Mouse (Mus musculus): ENCODE measurements around the gene Mpp5. TPM values are rescaled to one million over a fixed set of nuclear protein-coding genes. Genes with fewer than 3 reads are reported as not detected.

Gene Mpp5
- polyA plus RNA-seq, 1 experiment from 2014 or later = 16.1 TPM

DNA sequence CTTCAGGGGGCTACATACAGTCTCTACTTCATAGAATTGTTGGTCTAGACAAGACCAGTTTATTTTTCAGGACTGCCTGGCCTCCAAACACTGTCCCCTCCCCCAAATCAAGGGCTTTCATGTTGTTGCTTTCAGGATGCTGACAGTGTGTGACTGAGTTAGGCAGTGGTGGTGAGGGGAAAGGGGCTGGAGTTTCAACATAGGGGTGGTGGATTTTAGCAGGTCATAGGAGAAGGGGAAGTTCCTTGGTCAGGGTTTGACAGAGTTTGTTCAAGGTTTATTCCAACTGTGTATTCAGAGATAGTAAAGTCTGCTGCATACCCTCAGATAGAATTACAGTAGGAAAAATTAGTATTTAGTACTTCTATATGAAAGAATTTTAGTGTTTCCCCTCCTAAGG, 53.1 kb downstream of the Mpp5 start:
- no peak overlapping the region for H3K9ac ChIP-seq (ENCODE audit: low read length)
- H3K36me3 ChIP-seq (ENCODE audit: control insufficient read depth, insufficient read depth, low read length) = 0 out of 2 replicates have a peak, but pooled peaks cover 7% of the 10 kb centered on the region
- no peaks in the 10 kb centered on the region for H3K9me3 ChIP-seq (replicated peaks; ENCODE audit: control insufficient read depth, low read length)
- H3K4me1 ChIP-seq (ENCODE audit: control insufficient read depth, insufficient read depth, low read length) = no peaks in the 10 kb centered on the region
- no peak overlapping the region for H3K4me2 ChIP-seq (ENCODE audit: low read length)
- H3K27ac ChIP-seq (ENCODE audit: low read depth, low read length) = no peak overlapping the region
- no peaks in the 10 kb centered on the region for H3K27me3 ChIP-seq (replicated peaks; ENCODE audit: control insufficient read depth, insufficient read depth, low read length)
- no peak overlapping the region for H3K4me3 ChIP-seq (ENCODE audit: low read depth, low read length)
- no peak for DNase-seq (ENCODE audit: low spot score)
- no peak for ATAC-seq

GRCm38 (mm10) chr12:78814437-78814836, 65.7 kb downstream of the Mpp5 start:
- no peaks in the 10 kb centered on the region for H3K9me3 ChIP-seq (replicated peaks; ENCODE audit: control insufficient read depth, low read length)
- no peaks in the 10 kb centered on the region for H3K4me1 ChIP-seq (ENCODE audit: control insufficient read depth, insufficient read depth, low read length)
- H3K4me3 ChIP-seq (ENCODE audit: low read depth, low read length) = no peak overlapping the region
- ATAC-seq (no peak; the same call in 1 of the 2 replicates), DNase-seq (ENCODE audit: low spot score) (peak; percentile 53)
- H3K27me3 ChIP-seq (replicated peaks; ENCODE audit: control insufficient read depth, insufficient read depth, low read length) = no peaks in the 10 kb centered on the region
- no peak overlapping the region for H3K27ac ChIP-seq (ENCODE audit: low read depth, low read length)
- no peak overlapping the region for H3K9ac ChIP-seq (ENCODE audit: low read length)
- no peak overlapping the region for H3K4me2 ChIP-seq (ENCODE audit: low read length)
- 0 out of 2 replicates have a peak, but pooled peaks cover 3% of the 10 kb centered on the region for H3K36me3 ChIP-seq (ENCODE audit: control insufficient read depth, insufficient read depth, low read length)

DNA sequence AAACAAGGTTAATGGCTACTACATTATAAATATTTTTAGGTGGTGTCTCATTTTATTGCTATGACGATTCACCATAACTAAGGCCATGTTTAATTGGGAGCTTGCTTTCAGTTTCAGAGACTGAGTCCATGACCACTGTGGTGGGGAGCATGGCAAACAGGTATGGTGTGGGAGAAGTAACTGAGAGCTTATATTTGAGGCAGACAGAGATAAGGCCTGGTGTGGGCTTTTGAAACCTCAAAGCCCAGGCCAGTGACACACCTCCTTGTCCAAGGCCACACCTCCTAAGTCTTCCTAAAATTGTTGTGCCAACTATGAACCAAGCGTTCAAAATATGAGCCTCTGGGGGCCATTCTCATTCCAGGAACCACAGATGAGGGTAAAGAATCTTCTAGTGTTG, 85.8 kb downstream of the Mpp5 start:
- no peaks in the 10 kb centered on the region for H3K27me3 ChIP-seq (replicated peaks; ENCODE audit: control insufficient read depth, insufficient read depth, low read length)
- DNase-seq (ENCODE audit: low spot score) (no peak), ATAC-seq (no peak)
- H3K27ac ChIP-seq (ENCODE audit: low read depth, low read length) = no peak overlapping the region
- no peak overlapping the region for H3K9ac ChIP-seq (ENCODE audit: low read length)
- no peaks in the 10 kb centered on the region for H3K9me3 ChIP-seq (replicated peaks; ENCODE audit: control insufficient read depth, low read length)
- H3K4me1 ChIP-seq (ENCODE audit: control insufficient read depth, insufficient read depth, low read length) = no peaks in the 10 kb centered on the region
- H3K4me2 ChIP-seq (ENCODE audit: low read length) = no peak overlapping the region
- no peak overlapping the region for H3K4me3 ChIP-seq (ENCODE audit: low read depth, low read length)
- WGBS = 93% methylated on average over 2 of the region's 2 CpGs
- H3K36me3 ChIP-seq (ENCODE audit: control insufficient read depth, insufficient read depth, low read length) = peaks cover 42% of the 10 kb centered on the region

- Histone ChIP-seq H3K4me2 (ENCODE audit: low read length) (no peak overlapping the region), H3K4me1 (ENCODE audit: control insufficient read depth, insufficient read depth, low read length) (no peaks in the 10 kb centered on the region), H3K9me3 (replicated peaks; ENCODE audit: control insufficient read depth, low read length) (no peaks in the 10 kb centered on the region), H3K27ac (ENCODE audit: low read depth, low read length) (no peak overlapping the region), H3K27me3 (replicated peaks; ENCODE audit: control insufficient read depth, insufficient read depth, low read length) (no peaks in the 10 kb centered on the region), H3K4me3 (ENCODE audit: low read depth, low read length) (no peak overlapping the region), H3K9ac (ENCODE audit: low read length) (no peak overlapping the region), H3K36me3 (ENCODE audit: control insufficient read depth, insufficient read depth, low read length) (peaks cover 69% of the 10 kb centered on the region)
- ATAC-seq (no peak), DNase-seq (ENCODE audit: low spot score) (no peak)
- 81% methylated on average over 4 of the region's 4 CpGs for WGBS
These were observed 91.2 kb downstream of the Mpp5 start for GRCm38 (mm10) chr12:78839906-78840305.

DNA sequence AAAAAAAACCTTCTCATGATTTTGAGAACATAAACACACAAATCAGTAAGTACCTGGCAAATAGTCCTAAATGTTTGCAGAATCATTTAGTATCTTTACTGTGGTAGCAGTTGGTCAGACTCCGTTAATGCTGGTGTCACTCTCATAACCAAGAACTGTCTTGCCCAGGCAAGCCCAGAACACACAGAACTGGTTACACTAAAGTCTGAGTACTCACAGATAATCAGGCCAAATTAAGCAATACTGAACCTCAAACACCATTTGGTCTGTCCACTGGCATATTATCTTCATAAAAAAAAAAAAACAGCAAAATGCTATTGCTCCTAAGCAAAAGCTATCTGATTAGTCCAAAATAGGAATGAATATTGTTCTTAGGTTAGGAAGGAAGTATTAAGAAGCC, 93.7 kb downstream of the Mpp5 start:
- H3K9ac ChIP-seq (ENCODE audit: low read length) = no peak overlapping the region
- H3K27me3 ChIP-seq (replicated peaks; ENCODE audit: control insufficient read depth, insufficient read depth, low read length) = no peaks in the 10 kb centered on the region
- H3K4me3 ChIP-seq (ENCODE audit: low read depth, low read length) = no peak overlapping the region
- ATAC-seq = no peak
- H3K4me2 ChIP-seq (ENCODE audit: low read length) = no peak overlapping the region
- H3K36me3 ChIP-seq (ENCODE audit: control insufficient read depth, insufficient read depth, low read length) = peaks cover 66% of the 10 kb centered on the region
- WGBS = 98% methylated on average over 1 of the region's 1 CpGs
- DNase-seq (ENCODE audit: low spot score) = no peak
- H3K9me3 ChIP-seq (replicated peaks; ENCODE audit: control insufficient read depth, low read length) = no peaks in the 10 kb centered on the region
- no peak overlapping the region for H3K27ac ChIP-seq (ENCODE audit: low read depth, low read length)
- no peaks in the 10 kb centered on the region for H3K4me1 ChIP-seq (ENCODE audit: control insufficient read depth, insufficient read depth, low read length)

GRCm38 (mm10) chr12:78848246-78848645, 99.5 kb downstream of the Mpp5 start:
- no peaks in the 10 kb centered on the region for H3K9me3 ChIP-seq (replicated peaks; ENCODE audit: control insufficient read depth, low read length)
- H3K9ac ChIP-seq (ENCODE audit: low read length) = no peak overlapping the region
- no peak overlapping the region for H3K4me3 ChIP-seq (ENCODE audit: low read depth, low read length)
- ATAC-seq = no peak
- H3K27me3 ChIP-seq (replicated peaks; ENCODE audit: control insufficient read depth, insufficient read depth, low read length) = no peaks in the 10 kb centered on the region
- 97% methylated on average over 4 of the region's 4 CpGs for WGBS
- peaks cover 54% of the 10 kb centered on the region for H3K36me3 ChIP-seq (ENCODE audit: control insufficient read depth, insufficient read depth, low read length)
- H3K4me2 ChIP-seq (ENCODE audit: low read length) = no peak overlapping the region
- H3K4me1 ChIP-seq (ENCODE audit: control insufficient read depth, insufficient read depth, low read length) = no peaks in the 10 kb centered on the region
- H3K27ac ChIP-seq (ENCODE audit: low read depth, low read length) = no peak overlapping the region
- no peak for DNase-seq (ENCODE audit: low spot score)

GRCm38 (mm10) chr12:78860921-78861495, 112.3 kb downstream of the Mpp5 start:
- WGBS = under 1% methylated on average over 30 of the region's 30 CpGs
- ATAC-seq (peak; percentile 35), DNase-seq (ENCODE audit: low spot score) (no peak)
- Histone ChIP-seq H3K27me3 (replicated peaks; ENCODE audit: control insufficient read depth, insufficient read depth, low read length) (no peaks in the 10 kb centered on the region), H3K4me3 (ENCODE audit: low read depth, low read length) (peak overlapping the region; percentile 84), H3K27ac (ENCODE audit: low read depth, low read length) (0 out of 2 replicates have a peak overlapping the region, but pooled peaks have one; percentile 33), H3K4me1 (ENCODE audit: control insufficient read depth, insufficient read depth, low read length) (peaks cover 17% of the 10 kb centered on the region), H3K9me3 (replicated peaks; ENCODE audit: control insufficient read depth, low read length) (no peaks in the 10 kb centered on the region), H3K9ac (ENCODE audit: low read length) (peak overlapping the region; percentile 80), H3K36me3 (ENCODE audit: control insufficient read depth, insufficient read depth, low read length) (peaks cover 7% of the 10 kb centered on the region), H3K4me2 (ENCODE audit: low read length) (peak overlapping the region; percentile 81)

- H3K36me3 ChIP-seq (ENCODE audit: control insufficient read depth, insufficient read depth, low read length) = no peaks in the 10 kb centered on the region
- WGBS = under 1% methylated on average over 55 of the region's 55 CpGs
- no peaks in the 10 kb centered on the region for H3K9me3 ChIP-seq (replicated peaks; ENCODE audit: control insufficient read depth, low read length)
- H3K27ac ChIP-seq (ENCODE audit: low read depth, low read length) = peak within 1 kb of the TSS; percentile 86
- peak; percentile 100 for ATAC-seq
- peak; percentile 99 for DNase-seq (ENCODE audit: low spot score)
- peaks cover 17% of the 10 kb centered on the region for H3K4me1 ChIP-seq (ENCODE audit: control insufficient read depth, insufficient read depth, low read length)
- H3K9ac ChIP-seq (ENCODE audit: low read length) = peak within 1 kb of the TSS; percentile 87
- peak within 1 kb of the TSS; percentile 84 for H3K4me3 ChIP-seq (ENCODE audit: low read depth, low read length)
- no peaks in the 10 kb centered on the region for H3K27me3 ChIP-seq (replicated peaks; ENCODE audit: control insufficient read depth, insufficient read depth, low read length)
- H3K4me2 ChIP-seq (ENCODE audit: low read length) = peak within 1 kb of the TSS; percentile 81
These were observed 113.0 kb downstream of the Mpp5 start, which contains the start of the genes Atp6v1d and Eif2s1 for GRCm38 (mm10) chr12:78861496-78862253. TSS of gene Atp6v1d (minus strand) at chr12:78861638. TSS of gene Eif2s1 (plus strand) at chr12:78861819.

- H3K9me3 ChIP-seq (replicated peaks; ENCODE audit: control insufficient read depth, low read length) = no peaks in the 10 kb centered on the region
- no peaks in the 10 kb centered on the region for H3K27me3 ChIP-seq (replicated peaks; ENCODE audit: control insufficient read depth, insufficient read depth, low read length)
- peak overlapping the region; percentile 87 for H3K9ac ChIP-seq (ENCODE audit: low read length)
- DNase-seq (ENCODE audit: low spot score) = no peak
- H3K4me3 ChIP-seq (ENCODE audit: low read depth, low read length) = peak overlapping the region; percentile 84
- no peak; the same call in 1 of the 2 replicates for ATAC-seq
- H3K27ac ChIP-seq (ENCODE audit: low read depth, low read length) = peak overlapping the region; percentile 86
- WGBS = under 1% methylated on average over 22 of the region's 22 CpGs
- peak overlapping the region; percentile 81 for H3K4me2 ChIP-seq (ENCODE audit: low read length)
- H3K36me3 ChIP-seq (ENCODE audit: control insufficient read depth, insufficient read depth, low read length) = peaks cover 1% of the 10 kb centered on the region; the same call in 1 of the 2 replicates
- peaks cover 17% of the 10 kb centered on the region for H3K4me1 ChIP-seq (ENCODE audit: control insufficient read depth, insufficient read depth, low read length)
These were observed 113.6 kb downstream of the Mpp5 start for GRCm38 (mm10) chr12:78862254-78862730.

Measured in forebrain, embryonic 14.5 days (tissue).